Mouse (Mus musculus) midbrain, embryonic 16.5 days (tissue): ENCODE measurements around the gene Slc36a2. TPM values are rescaled to one million over a fixed set of nuclear protein-coding genes. Genes with fewer than 3 reads are reported as not detected.

Experiments used
- ATAC-seq: fragments of 200-750 bp; cut with Nextera tagmentation; 2 replicates; pipeline ENCODE4 v1.8.0; 2017; ENCODE audit warnings: moderate TSS enrichment
- H3K27ac ChIP-seq: fragments of 300-500 bp; sonication (generic); 2 replicates; pipeline ENCODE4 v1.5.1; 2014; ENCODE audit warnings: mild to moderate bottlenecking, low read length, mixed read lengths
- H3K27me3 ChIP-seq: fragments of 300-500 bp; sonication (generic); 2 replicates; pipeline ENCODE4 v1.6.1; 2014; ENCODE audit warnings: low read depth, low read length, mixed read lengths; ENCODE audit not compliant: control insufficient read depth, insufficient read depth
- H3K36me3 ChIP-seq: fragments of 300-500 bp; sonication (generic); 2 replicates; pipeline ENCODE4 v1.6.1; 2014; ENCODE audit warnings: mild to moderate bottlenecking, low read length, moderate library complexity, mixed read lengths; ENCODE audit not compliant: control insufficient read depth, insufficient read depth
- H3K4me1 ChIP-seq: fragments of 300-500 bp; sonication (generic); 2 replicates; pipeline ENCODE4 v1.6.1; 2014; ENCODE audit warnings: mild to moderate bottlenecking, low read length, mixed read lengths; ENCODE audit not compliant: control insufficient read depth, insufficient read depth
- H3K4me2 ChIP-seq: fragments of 300-500 bp; sonication (generic); 2 replicates; pipeline ENCODE4 v1.6.1; 2014; ENCODE audit warnings: mild to moderate bottlenecking, low read length, mixed read lengths
- H3K4me3 ChIP-seq: fragments of 300-500 bp; sonication (generic); 2 replicates; pipeline ENCODE4 v1.5.1; 2014; ENCODE audit warnings: low read depth, mild to moderate bottlenecking, low read length, moderate library complexity, mixed read lengths
- H3K9ac ChIP-seq: fragments of 300-500 bp; sonication (generic); 2 replicates; pipeline ENCODE4 v1.6.1; 2014; ENCODE audit warnings: low read depth, low read length, mixed read lengths
- H3K9me3 ChIP-seq: fragments of 300-500 bp; sonication (generic); replicated peaks from 2 replicates; pipeline ENCODE4 v1.6.1; 2014; ENCODE audit warnings: mild to moderate bottlenecking, low read length, mixed read lengths; ENCODE audit not compliant: control insufficient read depth, poor library complexity, severe bottlenecking
- WGBS: fragments of 180-500 bp; shearing (Covaris S2); extraction: QIAGEN DNeasy Blood & Tissue Kit; methylation state at CpG from one replicate; pipeline ENCODE4 v1.1.7; 2014; 5-methylcytosine and 5-hydroxymethylcytosine counted together
- polyA plus RNA-seq: library from polyadenylated mRNA; unstranded; fragments of >200 nt; fragmentation: Nextera tagmentation; extraction: Ambion mirVana; gene quantifications from 2 replicates; pipeline ENCODE4 v1.2.1, GENCODE M21; 2015

Gene Slc36a2
- polyA plus RNA-seq, 1 experiment from 2014 or later = 0.51 TPM

- Histone ChIP-seq H3K36me3 (no peaks in the 10 kb centered on the region), H3K4me1 (no peaks in the 10 kb centered on the region), H3K9ac (no peak overlapping the region), H3K4me3 (no peak overlapping the region), H3K27me3 (no peaks in the 10 kb centered on the region; the same call in 1 of the 2 replicates), H3K9me3 (no peaks in the 10 kb centered on the region), H3K27ac (no peak overlapping the region), H3K4me2 (no peak overlapping the region)
- ATAC-seq = no peak
- WGBS = 83% methylated on average over 8 of the region's 8 CpGs
These were observed 13.0 kb upstream of the Slc36a2 start for GRCm38 (mm10) chr11:55197740-55198510.

GRCm38 (mm10) chr11:55197086-55197485, 12.2 kb upstream of the Slc36a2 start:
- no peak for ATAC-seq
- no peaks in the 10 kb centered on the region for H3K9me3 ChIP-seq
- 74% methylated on average over 6 of the region's 6 CpGs for WGBS
- H3K4me3 ChIP-seq = no peak overlapping the region
- no peaks in the 10 kb centered on the region for H3K4me1 ChIP-seq
- H3K36me3 ChIP-seq = no peaks in the 10 kb centered on the region
- H3K9ac ChIP-seq = no peak overlapping the region
- H3K27ac ChIP-seq = no peak overlapping the region
- no peaks in the 10 kb centered on the region; the same call in 1 of the 2 replicates for H3K27me3 ChIP-seq
- no peak overlapping the region for H3K4me2 ChIP-seq

GRCm38 (mm10) chr11:55190216-55190615, 5.3 kb upstream of the Slc36a2 start:
- Histone ChIP-seq H3K27ac (no peak overlapping the region), H3K9me3 (no peaks in the 10 kb centered on the region), H3K4me1 (no peaks in the 10 kb centered on the region), H3K36me3 (no peaks in the 10 kb centered on the region), H3K4me2 (no peak overlapping the region), H3K4me3 (no peak overlapping the region), H3K27me3 (no peaks in the 10 kb centered on the region), H3K9ac (no peak overlapping the region)
- 72% methylated on average over 3 of the region's 3 CpGs for WGBS
- no peak for ATAC-seq

- Histone ChIP-seq H3K27ac (no peak overlapping the region), H3K4me2 (no peak overlapping the region), H3K4me3 (no peak overlapping the region), H3K36me3 (no peaks in the 10 kb centered on the region), H3K9me3 (no peaks in the 10 kb centered on the region), H3K27me3 (no peaks in the 10 kb centered on the region), H3K9ac (no peak overlapping the region), H3K4me1 (no peaks in the 10 kb centered on the region)
- 80% methylated on average over 6 of the region's 6 CpGs for WGBS
- no peak for ATAC-seq
These were observed 2.9 kb upstream of the Slc36a2 start for GRCm38 (mm10) chr11:55187777-55188176.

- Histone ChIP-seq H3K27ac (no peak overlapping the region), H3K4me3 (no peak overlapping the region), H3K4me1 (no peaks in the 10 kb centered on the region), H3K4me2 (no peak overlapping the region), H3K27me3 (no peaks in the 10 kb centered on the region), H3K9me3 (no peaks in the 10 kb centered on the region), H3K36me3 (no peaks in the 10 kb centered on the region), H3K9ac (no peak overlapping the region)
- WGBS = 85% methylated on average over 4 of the region's 4 CpGs
- no peak for ATAC-seq
These were observed 2.4 kb upstream of the Slc36a2 start for GRCm38 (mm10) chr11:55187292-55187691.

- no peaks in the 10 kb centered on the region for H3K36me3 ChIP-seq
- no peak for ATAC-seq
These were observed 631 bp downstream of the Slc36a2 start for GRCm38 (mm10) chr11:55184246-55184645.

GRCm38 (mm10) chr11:55183124-55183523, 1.8 kb downstream of the Slc36a2 start:
- no peaks in the 10 kb centered on the region for H3K36me3 ChIP-seq
- no peak overlapping the region for H3K9ac ChIP-seq
- no peaks in the 10 kb centered on the region for H3K9me3 ChIP-seq
- H3K27ac ChIP-seq = no peak overlapping the region
- H3K4me2 ChIP-seq = no peak overlapping the region
- H3K4me3 ChIP-seq = no peak overlapping the region
- no peaks in the 10 kb centered on the region for H3K27me3 ChIP-seq
- H3K4me1 ChIP-seq = no peaks in the 10 kb centered on the region
- WGBS = 71% methylated on average over 7 of the region's 7 CpGs
- ATAC-seq = no peak

More at GRCm38 (mm10) chr11:55184246-55184645, 631 bp downstream of the Slc36a2 start:
- Histone ChIP-seq H3K27me3 (no peaks in the 10 kb centered on the region), H3K4me1 (no peaks in the 10 kb centered on the region), H3K4me2 (no peak overlapping the region), H3K9me3 (no peaks in the 10 kb centered on the region), H3K9ac (no peak overlapping the region), H3K27ac (no peak overlapping the region), H3K4me3 (no peak overlapping the region)
- 95% methylated on average over 5 of the region's 5 CpGs for WGBS

- H3K36me3 ChIP-seq = no peaks in the 10 kb centered on the region
- no peaks in the 10 kb centered on the region for H3K9me3 ChIP-seq
- no peak for ATAC-seq
- no peak overlapping the region for H3K27ac ChIP-seq
- no peak overlapping the region for H3K4me3 ChIP-seq
- H3K4me1 ChIP-seq = no peaks in the 10 kb centered on the region
- no peak overlapping the region for H3K9ac ChIP-seq
- H3K4me2 ChIP-seq = no peak overlapping the region
- WGBS = 89% methylated on average over 3 of the region's 3 CpGs
- H3K27me3 ChIP-seq = no peaks in the 10 kb centered on the region
These were observed 5.0 kb downstream of the Slc36a2 start for GRCm38 (mm10) chr11:55179856-55180255.

GRCm38 (mm10) chr11:55178830-55179229, 6.0 kb downstream of the Slc36a2 start:
- Histone ChIP-seq H3K27me3 (no peaks in the 10 kb centered on the region), H3K4me1 (no peaks in the 10 kb centered on the region), H3K36me3 (no peaks in the 10 kb centered on the region), H3K4me3 (no peak overlapping the region), H3K27ac (no peak overlapping the region), H3K4me2 (no peak overlapping the region), H3K9ac (no peak overlapping the region), H3K9me3 (no peaks in the 10 kb centered on the region)
- 89% methylated on average over 4 of the region's 4 CpGs for WGBS
- ATAC-seq = no peak
